Mouse (Mus musculus) macrophage (primary cell): Measurements from ENCODE around the gene Dlg3. TPM values are rescaled to one million over a fixed set of nuclear protein-coding genes. Genes with fewer than 3 reads are reported as not detected.

ENCODE experiments used
- H3K27ac ChIP-seq: fragments of 350-480 bp; formaldehyde crosslinking; 2 replicates; pipeline ENCODE4 v1.9.0; 2021
- H3K36me3 ChIP-seq: fragments of 350-480 bp; formaldehyde crosslinking; 2 replicates; pipeline ENCODE4 v1.9.0; 2021; ENCODE audit errors: inconsistent target
- H3K4me3 ChIP-seq: fragments of 350-480 bp; formaldehyde crosslinking; 2 replicates; pipeline ENCODE4 v1.9.0; 2021; ENCODE audit errors: inconsistent target
- H3K79me2 ChIP-seq: fragments of 350-480 bp; formaldehyde crosslinking; 2 replicates; pipeline ENCODE4 v1.9.0; 2021; ENCODE audit errors: inconsistent target
- WGBS: methylation state at CpG from one replicate; pipeline ENCODE4 v1.1.7; 2026; ENCODE audit warnings: inconsistent platforms; ENCODE audit not compliant: missing documents; 5-methylcytosine and 5-hydroxymethylcytosine counted together
- polyA plus RNA-seq: library from polyadenylated mRNA; stranded (reverse); fragments of 250-400 nt; gene quantifications from 3 replicates; pipeline ENCODE4 v1.2.4, GENCODE M21; 2018; ENCODE audit warnings: inconsistent platforms

The Dlg3 gene
- polyA plus RNA-seq, 1 experiment from 2014 or later, result 2.8 TPM

- H3K79me2 ChIP-seq, result no peaks in the 10 kb centered on the region
- 80% methylated on average over 1 of the region's 1 CpGs for WGBS
- no peaks in the 10 kb centered on the region for H3K36me3 ChIP-seq
- H3K4me3 ChIP-seq, result no peak overlapping the region
- H3K27ac ChIP-seq, result no peak overlapping the region
Observed at GRCm38 (mm10) chrX:100825557-100825956, 58.0 kb downstream of the Dlg3 start.

- H3K79me2 ChIP-seq, result no peaks in the 10 kb centered on the region
- WGBS, result 90% methylated on average over 2 of the region's 2 CpGs
- no peak overlapping the region for H3K4me3 ChIP-seq
Observed at GRCm38 (mm10) chrX:100832806-100833205, 65.3 kb downstream of the Dlg3 start.

GRCm38 (mm10) chrX:100839211-100839610, 71.7 kb downstream of the Dlg3 start:
- no peaks in the 10 kb centered on the region for H3K36me3 ChIP-seq
- H3K27ac ChIP-seq, result no peak overlapping the region
- no peaks in the 10 kb centered on the region for H3K79me2 ChIP-seq

More at GRCm38 (mm10) chrX:100832806-100833205, 65.3 kb downstream of the Dlg3 start:
- no peak overlapping the region for H3K27ac ChIP-seq
- H3K36me3 ChIP-seq, result no peaks in the 10 kb centered on the region

More at GRCm38 (mm10) chrX:100839211-100839610, 71.7 kb downstream of the Dlg3 start:
- H3K4me3 ChIP-seq, result no peak overlapping the region

Other genes starting within 250 kb of the Dlg3 start
- gene Dgat2l6, start 242.9 kb upstream of the Dlg3 start, polyA plus RNA-seq, result not detected in 3 replicates
- gene Awat1, start 195.5 kb upstream of the Dlg3 start, polyA plus RNA-seq, result 0.37 to 1.1 TPM in 2 of 3 replicates, not detected in the other
- not detected in 3 replicates for gene P2ry4, start 172.9 kb upstream of the Dlg3 start, polyA plus RNA-seq
- gene Arr3, start 162.2 kb upstream of the Dlg3 start, polyA plus RNA-seq, result not detected in 3 replicates
- gene Kif4, start 142.0 kb upstream of the Dlg3 start, polyA plus RNA-seq, result 0.28 to 3.9 TPM (median 3.0 TPM) in 3 replicates
- gene Pdzd11, start 141.2 kb upstream of the Dlg3 start, polyA plus RNA-seq, result 35.3 to 57.7 TPM (median 53.5 TPM) in 3 replicates
- gene Gdpd2, start 37.8 kb upstream of the Dlg3 start, polyA plus RNA-seq, result not detected in 3 replicates